Mouse (Mus musculus): ENCODE results near the gene Zfp14. TPM values are rescaled to one million over a fixed set of nuclear protein-coding genes. Genes with fewer than 3 reads are reported as not detected.

The Zfp14 gene
- polyA plus RNA-seq, 1 experiment from 2014 or later: 5.6 TPM

DNA sequence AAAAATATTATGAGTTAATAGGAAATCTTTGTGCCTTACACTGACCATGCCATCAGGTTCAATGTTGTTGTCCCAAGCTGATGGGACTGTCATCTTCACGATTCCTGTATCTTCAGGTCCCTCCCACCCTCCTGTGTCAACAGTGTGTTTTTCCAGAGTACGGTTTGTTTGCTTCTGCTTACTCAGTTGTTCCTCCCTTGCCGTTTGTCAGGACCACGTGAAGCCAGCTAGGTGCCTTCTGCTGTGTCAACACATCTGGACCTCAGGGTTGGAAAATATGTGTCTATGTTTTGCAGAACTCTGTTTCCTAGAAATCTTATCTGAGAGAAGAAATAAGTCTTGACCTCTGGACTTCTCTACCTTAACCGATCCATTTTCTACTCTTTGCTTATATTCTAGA is 50.6 kb downstream of the Zfp14 start:
- Histone ChIP-seq H3K9me3 (ENCODE audit: control insufficient read depth, low read length) (no peaks in the 10 kb centered on the region), H3K4me1 (replicated peaks; ENCODE audit: control insufficient read depth, insufficient read depth, low read length) (no peaks in the 10 kb centered on the region), H3K27ac (ENCODE audit: low read depth, low read length) (no peak overlapping the region), H3K27me3 (ENCODE audit: control insufficient read depth, insufficient read depth, low read length) (no peaks in the 10 kb centered on the region), H3K4me2 (replicated peaks; ENCODE audit: low read depth, low read length) (no peak overlapping the region), H3K4me3 (ENCODE audit: low read depth, low read length) (no peak overlapping the region), H3K9ac (ENCODE audit: low read depth, low read length) (no peak overlapping the region), H3K36me3 (ENCODE audit: control insufficient read depth, insufficient read depth, low read length) (peaks cover 11% of the 10 kb centered on the region; the same call in 1 of the 2 replicates)
- DNase-seq (ENCODE audit: low spot score): no peak
- WGBS: 93% methylated on average over 5 of the region's 5 CpGs
- no peak for ATAC-seq (ENCODE audit: low FRiP score)

DNA sequence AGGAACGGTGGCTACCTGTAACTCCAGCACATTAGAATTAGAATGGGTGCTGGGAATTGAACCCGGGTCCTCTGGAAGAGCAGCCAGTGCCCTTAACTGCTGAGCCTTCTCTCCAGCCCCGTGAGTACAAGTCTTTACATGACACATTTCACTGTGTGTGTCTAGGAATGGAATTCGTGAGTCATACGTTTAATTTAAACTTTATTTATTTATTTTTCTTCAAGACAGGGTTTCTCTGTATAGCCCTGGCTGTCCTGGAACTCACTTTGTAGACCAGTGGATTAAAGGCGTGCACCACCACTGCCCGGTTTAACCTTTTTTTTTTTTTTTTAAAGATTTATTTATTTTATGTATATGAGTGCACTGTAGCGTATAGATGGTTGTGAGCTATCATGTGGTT is 56.0 kb downstream of the Zfp14 start:
- Histone ChIP-seq H3K4me3 (ENCODE audit: low read depth, low read length) (no peak overlapping the region), H3K36me3 (ENCODE audit: control insufficient read depth, insufficient read depth, low read length) (peaks cover 17% of the 10 kb centered on the region; the same call in 1 of the 2 replicates), H3K9me3 (ENCODE audit: control insufficient read depth, low read length) (no peaks in the 10 kb centered on the region), H3K27me3 (ENCODE audit: control insufficient read depth, insufficient read depth, low read length) (no peaks in the 10 kb centered on the region), H3K4me1 (replicated peaks; ENCODE audit: control insufficient read depth, insufficient read depth, low read length) (no peaks in the 10 kb centered on the region), H3K9ac (ENCODE audit: low read depth, low read length) (no peak overlapping the region), H3K27ac (ENCODE audit: low read depth, low read length) (no peak overlapping the region), H3K4me2 (replicated peaks; ENCODE audit: low read depth, low read length) (no peak overlapping the region)
- WGBS: 94% methylated on average over 8 of the region's 8 CpGs
- ATAC-seq (ENCODE audit: low FRiP score) (no peak), DNase-seq (ENCODE audit: low spot score) (no peak)

DNA sequence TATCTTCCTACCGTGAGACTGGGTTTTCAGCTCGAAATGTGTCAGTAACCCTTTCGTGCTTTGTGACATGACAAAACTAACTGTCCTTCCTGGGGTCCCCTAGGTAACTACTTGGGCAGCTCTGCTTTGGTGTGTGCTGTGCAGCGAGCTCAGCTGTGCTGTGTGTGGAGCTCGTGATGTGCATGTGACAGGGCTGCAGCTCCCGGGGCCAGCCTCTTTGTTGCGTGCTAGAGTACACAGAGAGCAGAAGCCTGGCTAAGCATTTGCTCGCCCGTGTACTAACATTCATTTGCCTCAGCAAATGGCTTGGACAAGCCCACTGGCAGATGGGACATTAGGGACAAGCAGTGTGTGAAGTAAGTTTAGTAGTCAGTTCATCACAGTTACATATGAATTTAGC is 57.8 kb downstream of the Zfp14 start:
- Histone ChIP-seq H3K4me2 (replicated peaks; ENCODE audit: low read depth, low read length) (no peak overlapping the region), H3K4me1 (replicated peaks; ENCODE audit: control insufficient read depth, insufficient read depth, low read length) (no peaks in the 10 kb centered on the region), H3K27ac (ENCODE audit: low read depth, low read length) (no peak overlapping the region), H3K9ac (ENCODE audit: low read depth, low read length) (no peak overlapping the region), H3K27me3 (ENCODE audit: control insufficient read depth, insufficient read depth, low read length) (no peaks in the 10 kb centered on the region), H3K9me3 (ENCODE audit: control insufficient read depth, low read length) (no peaks in the 10 kb centered on the region), H3K4me3 (ENCODE audit: low read depth, low read length) (no peak overlapping the region), H3K36me3 (ENCODE audit: control insufficient read depth, insufficient read depth, low read length) (peaks cover 13% of the 10 kb centered on the region; the same call in 1 of the 2 replicates)
- ATAC-seq (ENCODE audit: low FRiP score) (no peak), DNase-seq (ENCODE audit: low spot score) (no peak)
- WGBS: 97% methylated on average over 9 of the region's 9 CpGs

DNA sequence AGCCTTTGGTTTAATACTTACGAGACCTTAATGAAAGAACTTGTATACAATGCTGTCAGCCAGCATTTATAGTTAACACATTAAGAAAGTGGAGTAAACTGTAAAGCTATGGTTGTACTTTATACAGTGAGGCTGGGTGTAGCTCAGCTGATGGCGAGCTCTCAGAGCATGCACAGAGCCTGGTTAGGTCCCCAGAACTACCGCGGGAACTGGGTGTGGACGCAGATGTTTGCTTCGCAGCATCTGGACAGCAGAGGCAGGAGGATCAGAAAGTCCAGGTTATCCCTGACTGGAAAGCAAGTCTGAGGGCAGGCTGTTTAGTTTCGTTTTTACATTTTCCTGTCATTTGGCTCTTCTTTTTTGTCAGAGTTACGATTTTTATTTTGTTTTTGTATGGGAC is 58.5 kb downstream of the Zfp14 start:
- no peak overlapping the region for H3K27ac ChIP-seq (ENCODE audit: low read depth, low read length)
- H3K36me3 ChIP-seq (ENCODE audit: control insufficient read depth, insufficient read depth, low read length): peaks cover 12% of the 10 kb centered on the region
- no peak overlapping the region for H3K9ac ChIP-seq (ENCODE audit: low read depth, low read length)
- H3K4me3 ChIP-seq (ENCODE audit: low read depth, low read length): no peak overlapping the region
- H3K27me3 ChIP-seq (ENCODE audit: control insufficient read depth, insufficient read depth, low read length): no peaks in the 10 kb centered on the region
- no peaks in the 10 kb centered on the region for H3K4me1 ChIP-seq (replicated peaks; ENCODE audit: control insufficient read depth, insufficient read depth, low read length)
- no peak overlapping the region for H3K4me2 ChIP-seq (replicated peaks; ENCODE audit: low read depth, low read length)
- ATAC-seq (ENCODE audit: low FRiP score) (no peak), DNase-seq (ENCODE audit: low spot score) (no peak)
- 98% methylated on average over 8 of the region's 8 CpGs for WGBS
- H3K9me3 ChIP-seq (ENCODE audit: control insufficient read depth, low read length): no peaks in the 10 kb centered on the region

DNA sequence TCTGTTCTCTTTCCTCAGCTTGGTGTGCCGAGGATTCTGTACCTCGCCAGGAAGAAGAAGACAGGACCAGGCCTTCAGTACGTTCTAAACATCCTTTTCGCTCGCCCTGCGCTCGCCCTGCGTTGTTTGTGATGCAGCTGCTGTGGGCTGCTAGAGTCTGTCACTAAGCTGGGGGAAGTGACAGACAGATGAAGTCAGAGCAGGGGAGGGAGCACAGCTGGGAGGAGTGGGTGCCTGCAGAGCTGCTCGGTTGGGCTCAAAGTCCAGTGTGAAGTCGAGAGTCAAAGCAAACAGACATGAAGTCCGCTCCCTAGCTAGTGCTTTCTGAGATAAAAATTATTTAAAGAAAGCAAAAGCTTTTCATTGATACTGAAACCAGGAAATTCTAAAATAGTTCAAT is 62.1 kb downstream of the Zfp14 start:
- no peaks in the 10 kb centered on the region for H3K4me1 ChIP-seq (replicated peaks; ENCODE audit: control insufficient read depth, insufficient read depth, low read length)
- no peak overlapping the region for H3K4me2 ChIP-seq (replicated peaks; ENCODE audit: low read depth, low read length)
- ATAC-seq (ENCODE audit: low FRiP score): no peak
- DNase-seq (ENCODE audit: low spot score): no peak
- H3K4me3 ChIP-seq (ENCODE audit: low read depth, low read length): no peak overlapping the region
- no peak overlapping the region for H3K9ac ChIP-seq (ENCODE audit: low read depth, low read length)
- peaks cover 19% of the 10 kb centered on the region for H3K36me3 ChIP-seq (ENCODE audit: control insufficient read depth, insufficient read depth, low read length)
- H3K27ac ChIP-seq (ENCODE audit: low read depth, low read length): no peak overlapping the region
- 87% methylated on average over 11 of the region's 11 CpGs for WGBS
- H3K9me3 ChIP-seq (ENCODE audit: control insufficient read depth, low read length): no peaks in the 10 kb centered on the region
- H3K27me3 ChIP-seq (ENCODE audit: control insufficient read depth, insufficient read depth, low read length): no peaks in the 10 kb centered on the region

DNA sequence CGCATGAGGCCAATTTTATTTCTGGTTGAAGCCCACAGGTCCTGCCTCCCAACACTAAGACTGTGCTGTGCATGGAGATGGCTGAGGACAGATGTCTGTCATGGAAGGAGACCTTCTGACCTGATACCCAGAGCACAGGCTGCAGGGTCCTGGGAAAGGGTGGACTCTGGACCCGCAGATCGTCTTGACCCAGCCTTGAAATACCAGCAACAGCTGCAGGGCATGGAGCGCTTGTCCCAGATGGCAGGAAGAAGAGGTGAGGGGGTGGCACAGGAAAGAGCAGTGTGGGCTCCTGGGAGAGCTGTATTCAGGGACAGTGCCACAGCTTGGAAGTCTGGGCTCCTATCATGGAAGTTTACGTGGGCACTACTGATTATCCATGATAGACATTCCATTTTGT is 63.6 kb downstream of the Zfp14 start:
- no peaks in the 10 kb centered on the region for H3K27me3 ChIP-seq (ENCODE audit: control insufficient read depth, insufficient read depth, low read length)
- H3K9ac ChIP-seq (ENCODE audit: low read depth, low read length): no peak overlapping the region
- 86% methylated on average over 5 of the region's 5 CpGs for WGBS
- H3K9me3 ChIP-seq (ENCODE audit: control insufficient read depth, low read length): no peaks in the 10 kb centered on the region
- H3K4me3 ChIP-seq (ENCODE audit: low read depth, low read length): no peak overlapping the region
- no peak for DNase-seq (ENCODE audit: low spot score)
- H3K4me1 ChIP-seq (replicated peaks; ENCODE audit: control insufficient read depth, insufficient read depth, low read length): no peaks in the 10 kb centered on the region
- H3K27ac ChIP-seq (ENCODE audit: low read depth, low read length): no peak overlapping the region
- ATAC-seq (ENCODE audit: low FRiP score): no peak
- H3K36me3 ChIP-seq (ENCODE audit: control insufficient read depth, insufficient read depth, low read length): peaks cover 15% of the 10 kb centered on the region
- no peak overlapping the region for H3K4me2 ChIP-seq (replicated peaks; ENCODE audit: low read depth, low read length)

Other genes with a start within 250 kb of the Zfp14 start
- gene Zfp790, start 235.3 kb downstream of the Zfp14 start, polyA plus RNA-seq (2014; fragmentation: Nextera tagmentation; extraction: Ambion mirVana): 19.7 and 24.7 TPM in 2 replicates
- 10.7 and 12.4 TPM in 2 replicates for gene Zfp940, start 197.7 kb downstream of the Zfp14 start, polyA plus RNA-seq (2014; fragmentation: Nextera tagmentation; extraction: Ambion mirVana)
- 11.7 and 13.5 TPM in 2 replicates for gene Zfp420, start 191.4 kb downstream of the Zfp14 start, polyA plus RNA-seq (2014; fragmentation: Nextera tagmentation; extraction: Ambion mirVana)
- gene Zfp27, start 144.8 kb downstream of the Zfp14 start, polyA plus RNA-seq (2014; fragmentation: Nextera tagmentation; extraction: Ambion mirVana): 12.8 and 14.4 TPM in 2 replicates
- gene Zfp383, start 143.2 kb downstream of the Zfp14 start, polyA plus RNA-seq (2014; fragmentation: Nextera tagmentation; extraction: Ambion mirVana): 8.2 and 8.8 TPM in 2 replicates
- gene Zfp74, start 97.3 kb downstream of the Zfp14 start, polyA plus RNA-seq (2014; fragmentation: Nextera tagmentation; extraction: Ambion mirVana): 12.5 and 13.7 TPM in 2 replicates
- 15.0 and 18.0 TPM in 2 replicates for gene Zfp568, start 67.4 kb downstream of the Zfp14 start, polyA plus RNA-seq (2014; fragmentation: Nextera tagmentation; extraction: Ambion mirVana)
- 8.3 and 8.6 TPM in 2 replicates for gene Zfp82, start 21.5 kb upstream of the Zfp14 start, polyA plus RNA-seq (2014; fragmentation: Nextera tagmentation; extraction: Ambion mirVana)
- 0.89 and 1.7 TPM in 2 replicates for gene Gm26920, start 39.0 kb upstream of the Zfp14 start, polyA plus RNA-seq (2014; fragmentation: Nextera tagmentation; extraction: Ambion mirVana)
- 14.6 and 15.6 TPM in 2 replicates for gene Zfp566, start 39.1 kb upstream of the Zfp14 start, polyA plus RNA-seq (2014; fragmentation: Nextera tagmentation; extraction: Ambion mirVana)
- gene Zfp260, start 43.4 kb upstream of the Zfp14 start, polyA plus RNA-seq (2014; fragmentation: Nextera tagmentation; extraction: Ambion mirVana): 128 and 132 TPM in 2 replicates
- gene Zfp382, start 70.6 kb upstream of the Zfp14 start, polyA plus RNA-seq (2014; fragmentation: Nextera tagmentation; extraction: Ambion mirVana): 5.8 and 7.6 TPM in 2 replicates
- 16.3 and 26.1 TPM in 2 replicates for gene Zfp146, start 118.4 kb upstream of the Zfp14 start, polyA plus RNA-seq (2014; fragmentation: Nextera tagmentation; extraction: Ambion mirVana)
- gene Cox7a1, start 132.8 kb upstream of the Zfp14 start, polyA plus RNA-seq (2014; fragmentation: Nextera tagmentation; extraction: Ambion mirVana): 4.3 and 4.5 TPM in 2 replicates
- gene Capns1, start 147.4 kb upstream of the Zfp14 start, polyA plus RNA-seq (2014; fragmentation: Nextera tagmentation; extraction: Ambion mirVana): 56.3 and 64.0 TPM in 2 replicates
- gene Polr2i, start 180.6 kb upstream of the Zfp14 start, polyA plus RNA-seq (2014; fragmentation: Nextera tagmentation; extraction: Ambion mirVana): 171 and 176 TPM in 2 replicates
- gene Tbcb, start 180.9 kb upstream of the Zfp14 start, polyA plus RNA-seq (2014; fragmentation: Nextera tagmentation; extraction: Ambion mirVana): 278 and 293 TPM in 2 replicates
- not detected in 2 replicates for gene Ovol3, start 184.3 kb upstream of the Zfp14 start, polyA plus RNA-seq (2014; fragmentation: Nextera tagmentation; extraction: Ambion mirVana)
- 0.25 and 0.32 TPM in 2 replicates for gene Thap8, start 228.7 kb upstream of the Zfp14 start, polyA plus RNA-seq (2014; fragmentation: Nextera tagmentation; extraction: Ambion mirVana)
- gene Wdr62, start 229.0 kb upstream of the Zfp14 start, polyA plus RNA-seq (2014; fragmentation: Nextera tagmentation; extraction: Ambion mirVana): 5.9 and 8.5 TPM in 2 replicates
- gene Clip3, start 240.3 kb upstream of the Zfp14 start, polyA plus RNA-seq (2014; fragmentation: Nextera tagmentation; extraction: Ambion mirVana): 66.7 and 78.4 TPM in 2 replicates

All from hindbrain, embryonic 11.5 days (tissue).